Comparison of ENCODE assay signal across 8 mouse cellular contexts in genomic region chr7:73595860-73596259, GRCm38 (mm10). TPM values are rescaled to one million over a fixed set of nuclear protein-coding genes. Genes with fewer than 3 reads are reported as not detected.
DNase-seq lines count a peak whose midpoint lies in the region; ATAC-seq and TF ChIP-seq lines count a peak whose summit lies in the region.

No protein-coding gene starts in this region.

- DNase-seq in testis, postnatal 14 days (ENCODE audit: low spot score) = no peak
- peak; percentile 74 for DNase-seq in embryo, embryonic 11 days
- no peak for DNase-seq in right cerebral cortex, postnatal 14 days
- no peak for DNase-seq in frontal cortex, postnatal 36 days (ENCODE audit: low spot score in 2 of 2)
- DNase-seq in ovary, postnatal 36 days (ENCODE audit: low spot score) = no peak

- TF ChIP-seq CTCF in testis, adult 2 months (IDR thresholded peaks at IDR 0.05; ENCODE audit: control insufficient read depth, insufficient read depth, insufficient replicate concordance, low read depth, low read length) = no peak

- no peaks in the 10 kb centered on the region; the same call in none of the 2 replicates for H3K4me1 ChIP-seq in testis, adult 2 months (ENCODE audit: control insufficient read depth, insufficient read depth, low read length)
- H3K4me1 ChIP-seq in heart, embryonic 15.5 days (replicated peaks) = peaks cover 31% of the 10 kb centered on the region
- peaks cover 66% of the 10 kb centered on the region for H3K4me1 ChIP-seq in liver, embryonic 15.5 days (replicated peaks)

- peak overlapping the region; percentile 69 for H3K27ac ChIP-seq in testis, adult 2 months (ENCODE audit: control insufficient read depth, insufficient read depth, low read depth, low read length)
- peak overlapping the region; percentile 96 for H3K27ac ChIP-seq in heart, embryonic 15.5 days
- H3K27ac ChIP-seq in liver, embryonic 15.5 days (replicated peaks) = peak overlapping the region; percentile 82

- H3K9me3 ChIP-seq in heart, embryonic 15.5 days (replicated peaks) = no peaks in the 10 kb centered on the region
- H3K9me3 ChIP-seq in liver, embryonic 15.5 days (replicated peaks) = no peaks in the 10 kb centered on the region

- TF ChIP-seq POLR2A in testis, adult 2 months (IDR thresholded peaks at IDR 0.05; ENCODE audit: control insufficient read depth, low read depth, low read length) = no peak

- H3K27me3 ChIP-seq in testis, adult 2 months (ENCODE audit: control insufficient read depth, insufficient read depth, low read length) = no peaks in the 10 kb centered on the region
- no peaks in the 10 kb centered on the region for H3K27me3 ChIP-seq in heart, embryonic 15.5 days
- H3K27me3 ChIP-seq in liver, embryonic 15.5 days = no peaks in the 10 kb centered on the region

- 0 out of 2 replicates have a peak, but pooled peaks have one; percentile 16 for ATAC-seq in heart, embryonic 15.5 days (replicated peaks; ENCODE audit: insufficient number of reproducible peaks, insufficient read depth, low FRiP score, low read depth)
- ATAC-seq in liver, embryonic 15.5 days (ENCODE audit: insufficient read depth) = no peak

- 15% methylated on average over 9 of the region's 9 CpGs for WGBS in heart, embryonic 15.5 days
- 38% methylated on average over 9 of the region's 9 CpGs for WGBS in liver, embryonic 15.5 days (ENCODE audit: insufficient replicate concordance)

- H3K4me3 ChIP-seq in testis, adult 2 months (ENCODE audit: control insufficient read depth, low read depth, low read length) = no peak overlapping the region
- H3K4me3 ChIP-seq in heart, embryonic 15.5 days = peak overlapping the region; percentile 41; the same call in 1 of the 2 replicates
- peak overlapping the region; percentile 54; the same call in 1 of the 2 replicates for H3K4me3 ChIP-seq in liver, embryonic 15.5 days (replicated peaks)

- no peaks in the 10 kb centered on the region for H3K36me3 ChIP-seq in testis, adult 2 months (ENCODE audit: control insufficient read depth, insufficient read depth, low read length)
- H3K36me3 ChIP-seq in heart, embryonic 15.5 days = no peaks in the 10 kb centered on the region
- H3K36me3 ChIP-seq in liver, embryonic 15.5 days (replicated peaks) = no peaks in the 10 kb centered on the region

- no peak overlapping the region; the same call in 1 of the 2 replicates for H3K9ac ChIP-seq in heart, embryonic 15.5 days
- H3K9ac ChIP-seq in liver, embryonic 15.5 days = peak overlapping the region; percentile 50; the same call in 1 of the 2 replicates

- H3K4me2 ChIP-seq in heart, embryonic 15.5 days = peak overlapping the region; percentile 66
- H3K4me2 ChIP-seq in liver, embryonic 15.5 days = peak overlapping the region; percentile 74

RNA-seq across cellular contexts. Expression of gene Chd2, which starts 54.2 kb away (rescaled TPM):
- polyA plus RNA-seq in testis, adult 2 months (2012; rRNA removed) = 17.7 and 20.6 TPM in 2 replicates
- polyA plus RNA-seq in heart, embryonic 15.5 days (2015; fragmentation: Nextera tagmentation; extraction: Ambion mirVana) = 41.2 and 42.9 TPM in 2 replicates
- polyA plus RNA-seq in liver, embryonic 15.5 days (2015; fragmentation: Nextera tagmentation; extraction: Ambion mirVana) = 20.1 and 22.1 TPM in 2 replicates
